Mouse (Mus musculus): ENCODE measurements around the gene Polr3g.

- TF ChIP-seq CTCF (IDR thresholded peaks at IDR 0.05; ENCODE audit: low read depth) (no peak), EP300 (IDR thresholded peaks at IDR 0.05; ENCODE audit: low read depth) (no peak)
These were observed 44.1 kb upstream of the Polr3g start for GRCm38 (mm10) chr13:81754878-81755277.
